Mouse (Mus musculus) liver, embryonic 16.5 days (tissue): ENCODE data around the gene Cplx3. TPM values are rescaled to one million over a fixed set of nuclear protein-coding genes. Genes with fewer than 3 reads are reported as not detected.

Experiments
- ATAC-seq: fragments of 200-750 bp; cut with Nextera tagmentation; 2 replicates; pipeline ENCODE4 v1.8.0; 2017; ENCODE audit warnings: low read depth, mild to moderate bottlenecking, moderate number of reproducible peaks, moderate library complexity
- H3K27ac ChIP-seq: fragments of 300-500 bp; sonication (generic); 2 replicates; pipeline ENCODE4 v1.5.1; 2014; ENCODE audit warnings: mild to moderate bottlenecking, low read length
- H3K27me3 ChIP-seq: fragments of 300-500 bp; sonication (generic); 2 replicates; pipeline ENCODE4 v1.6.1; 2014; ENCODE audit warnings: low read depth, low read length, mixed read lengths; ENCODE audit not compliant: control insufficient read depth, insufficient read depth
- H3K36me3 ChIP-seq: fragments of 300-500 bp; sonication (generic); 2 replicates; pipeline ENCODE4 v1.6.1; 2014; ENCODE audit warnings: mild to moderate bottlenecking; ENCODE audit not compliant: control insufficient read depth, insufficient read depth
- H3K4me1 ChIP-seq: fragments of 300-500 bp; sonication (generic); 2 replicates; pipeline ENCODE4 v1.6.1; 2014; ENCODE audit warnings: low read depth, low read length, mixed read lengths; ENCODE audit not compliant: control insufficient read depth
- H3K4me2 ChIP-seq: fragments of 300-500 bp; sonication (generic); 2 replicates; pipeline ENCODE4 v1.6.1; 2014; ENCODE audit warnings: low read depth, low read length, mixed read lengths
- H3K4me3 ChIP-seq: fragments of 300-500 bp; sonication (generic); 2 replicates; pipeline ENCODE4 v1.5.1; 2014; ENCODE audit warnings: low read depth, mild to moderate bottlenecking, low read length
- H3K9ac ChIP-seq: fragments of 300-500 bp; sonication (generic); 2 replicates; pipeline ENCODE4 v1.6.1; 2014; ENCODE audit warnings: low read depth, low read length
- H3K9me3 ChIP-seq: fragments of 300-500 bp; sonication (generic); replicated peaks from 2 replicates; pipeline ENCODE4 v1.6.1; 2016; ENCODE audit warnings: low read length; ENCODE audit not compliant: control insufficient read depth
- WGBS: fragments of 180-500 bp; shearing (Covaris S2); extraction: QIAGEN DNeasy Blood & Tissue Kit; methylation state at CpG from one replicate; pipeline ENCODE4 v1.1.7; 2014; ENCODE audit not compliant: insufficient replicate concordance; 5-methylcytosine and 5-hydroxymethylcytosine counted together
- polyA plus RNA-seq: library from polyadenylated mRNA; unstranded; fragments of >200 nt; fragmentation: Nextera tagmentation; extraction: Ambion mirVana; gene quantifications from 2 replicates; pipeline ENCODE4 v1.2.1, GENCODE M21; 2015

Gene Cplx3
- polyA plus RNA-seq, 1 experiment from 2014 or later: not detected

- H3K4me3 ChIP-seq: no peak overlapping the region
- 40% methylated on average over 4 of the region's 4 CpGs for WGBS
- H3K4me2 ChIP-seq: no peak overlapping the region
- peaks cover 12% of the 10 kb centered on the region for H3K4me1 ChIP-seq
- H3K9me3 ChIP-seq: no peaks in the 10 kb centered on the region
- no peak for ATAC-seq
- no peaks in the 10 kb centered on the region for H3K36me3 ChIP-seq
- H3K9ac ChIP-seq: no peak overlapping the region
- no peaks in the 10 kb centered on the region for H3K27me3 ChIP-seq
- no peak overlapping the region for H3K27ac ChIP-seq
Measured at GRCm38 (mm10) chr9:57597929-57598382, 8.1 kb downstream of the Cplx3 start.

DNA sequence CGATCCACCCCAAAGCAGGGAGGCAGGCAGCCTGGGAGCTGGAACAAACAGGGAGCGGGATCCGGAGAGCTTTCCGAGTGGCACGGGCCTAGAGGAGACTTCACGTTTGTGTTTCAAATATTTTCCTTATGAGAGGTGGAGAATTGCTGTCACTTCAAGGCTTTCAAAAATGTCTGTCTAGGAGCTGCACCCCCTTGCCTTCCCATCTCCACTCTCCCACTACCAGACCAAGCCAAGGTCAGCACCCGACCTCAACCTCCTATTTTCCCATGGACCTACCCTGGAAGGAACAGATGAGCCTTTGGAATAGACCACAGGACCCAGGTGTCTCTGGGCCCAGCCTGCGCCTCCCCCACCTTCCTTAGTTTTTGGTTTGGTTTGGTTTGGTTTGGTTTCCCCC lies 8.8 kb downstream of the Cplx3 start:
- 80% methylated on average over 8 of the region's 8 CpGs for WGBS
- Histone ChIP-seq H3K27ac (no peak overlapping the region), H3K27me3 (no peaks in the 10 kb centered on the region), H3K9ac (no peak overlapping the region), H3K36me3 (no peaks in the 10 kb centered on the region), H3K4me1 (peaks cover 12% of the 10 kb centered on the region), H3K4me2 (no peak overlapping the region), H3K4me3 (no peak overlapping the region), H3K9me3 (no peaks in the 10 kb centered on the region)
- no peak for ATAC-seq

DNA sequence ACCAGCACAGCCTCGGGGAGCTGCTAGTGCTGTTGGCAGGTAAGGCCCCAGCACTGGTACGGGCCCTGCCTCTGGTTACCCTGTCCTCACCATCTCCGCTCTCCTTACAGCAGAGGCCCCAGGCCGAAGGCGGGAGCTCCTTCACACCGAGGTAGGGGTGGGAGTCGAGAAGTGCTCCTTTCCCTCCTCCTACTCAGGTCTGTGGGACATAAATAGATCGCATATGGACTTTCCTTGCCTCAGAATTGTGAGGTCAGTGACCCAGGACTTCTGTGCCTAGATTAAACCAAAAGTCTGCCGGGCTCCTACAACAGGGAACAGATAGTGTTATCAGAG lies 11.9 kb downstream of the Cplx3 start:
- Histone ChIP-seq H3K9ac (no peak overlapping the region), H3K4me1 (peaks cover 14% of the 10 kb centered on the region), H3K4me2 (no peak overlapping the region), H3K36me3 (no peaks in the 10 kb centered on the region), H3K9me3 (no peaks in the 10 kb centered on the region), H3K27ac (no peak overlapping the region), H3K4me3 (no peak overlapping the region), H3K27me3 (no peaks in the 10 kb centered on the region)
- ATAC-seq: no peak
- WGBS: 71% methylated on average over 9 of the region's 9 CpGs

- H3K36me3 ChIP-seq: no peaks in the 10 kb centered on the region
- 63% methylated on average over 12 of the region's 12 CpGs for WGBS
- H3K4me2 ChIP-seq: no peak overlapping the region
- H3K27me3 ChIP-seq: no peaks in the 10 kb centered on the region
- H3K4me1 ChIP-seq: peaks cover 19% of the 10 kb centered on the region
- H3K4me3 ChIP-seq: no peak overlapping the region
- no peak overlapping the region for H3K9ac ChIP-seq
- ATAC-seq: no peak
- H3K27ac ChIP-seq: no peak overlapping the region
- no peaks in the 10 kb centered on the region for H3K9me3 ChIP-seq
Measured at GRCm38 (mm10) chr9:57593454-57594173, 12.5 kb downstream of the Cplx3 start.

DNA sequence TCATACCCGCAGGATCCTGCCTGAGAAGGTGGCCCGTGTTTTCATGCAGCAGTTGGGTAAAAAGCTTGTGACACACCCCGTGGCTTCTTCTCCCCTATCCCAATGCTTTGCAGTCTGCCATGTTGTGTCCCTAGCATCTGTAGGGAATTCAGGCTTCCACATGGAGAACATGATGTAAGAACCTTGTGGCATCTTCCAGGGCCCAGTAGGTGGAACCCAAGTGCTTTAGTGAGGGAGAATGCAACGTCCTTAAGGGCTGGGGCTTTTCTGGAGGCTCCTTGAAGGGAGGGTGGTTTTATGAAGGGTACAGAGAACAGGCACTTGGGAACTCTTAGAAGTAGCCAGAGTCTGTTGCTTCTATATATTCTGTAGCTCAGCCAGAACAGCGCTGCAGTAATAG lies 15.4 kb downstream of the Cplx3 start:
- 44% methylated on average over 5 of the region's 5 CpGs for WGBS
- no peaks in the 10 kb centered on the region for H3K27me3 ChIP-seq
- peaks cover 20% of the 10 kb centered on the region for H3K4me1 ChIP-seq
- no peak overlapping the region for H3K27ac ChIP-seq
- no peak overlapping the region for H3K9ac ChIP-seq
- H3K36me3 ChIP-seq: no peaks in the 10 kb centered on the region
- H3K4me2 ChIP-seq: no peak overlapping the region
- no peak for ATAC-seq
- no peaks in the 10 kb centered on the region for H3K9me3 ChIP-seq
- H3K4me3 ChIP-seq: no peak overlapping the region

GRCm38 (mm10) chr9:57589224-57590126 lies 16.6 kb downstream of the Cplx3 start, which contains the start of gene Ulk3:
Gene Ulk3, plus strand, starts transcription at chr9:57589452.
- Histone ChIP-seq H3K9me3 (no peaks in the 10 kb centered on the region), H3K9ac (peak within 1 kb of the TSS; percentile 83), H3K27me3 (no peaks in the 10 kb centered on the region), H3K36me3 (no peaks in the 10 kb centered on the region), H3K4me1 (peaks cover 20% of the 10 kb centered on the region), H3K4me2 (peak within 1 kb of the TSS; percentile 92), H3K27ac (peak within 1 kb of the TSS; percentile 68), H3K4me3 (peak within 1 kb of the TSS; percentile 82)
- WGBS: under 1% methylated on average over 57 of the region's 58 CpGs
- ATAC-seq: peak; percentile 85

GRCm38 (mm10) chr9:57584991-57585390 lies 21.1 kb downstream of the Cplx3 start:
- Histone ChIP-seq H3K4me2 (no peak overlapping the region), H3K27ac (no peak overlapping the region), H3K4me3 (no peak overlapping the region), H3K4me1 (peaks cover 13% of the 10 kb centered on the region), H3K27me3 (no peaks in the 10 kb centered on the region), H3K9me3 (no peaks in the 10 kb centered on the region), H3K9ac (no peak overlapping the region), H3K36me3 (peaks cover 15% of the 10 kb centered on the region)
- ATAC-seq: no peak
- WGBS: 55% methylated on average over 3 of the region's 3 CpGs

- ATAC-seq: peak; percentile 86
- peak overlapping the region; percentile 38 for H3K9ac ChIP-seq
Measured at GRCm38 (mm10) chr9:57577144-57577849, 28.8 kb downstream of the Cplx3 start.

More at GRCm38 (mm10) chr9:57577144-57577849, 28.8 kb downstream of the Cplx3 start:
- peak overlapping the region; percentile 34 for H3K4me2 ChIP-seq
- no peak overlapping the region for H3K4me3 ChIP-seq
- peaks cover 14% of the 10 kb centered on the region for H3K4me1 ChIP-seq
- 25% methylated on average over 6 of the region's 6 CpGs for WGBS
- H3K27me3 ChIP-seq: no peaks in the 10 kb centered on the region
- H3K9me3 ChIP-seq: no peaks in the 10 kb centered on the region
- peak overlapping the region; percentile 58 for H3K27ac ChIP-seq
- H3K36me3 ChIP-seq: peaks cover 16% of the 10 kb centered on the region
